Mouse (Mus musculus) left cerebral cortex, adult 9 months (tissue): ENCODE measurements around the gene Kansl1.
A peak's percentile ranks its signal among the peaks of the same experiment; 100 is the strongest.

ENCODE experiments used
- DNase-seq, 2 experiments: peaks; one replicate each; pipeline ENCODE4 v3.0.0; 2022; ENCODE audit warnings: low spot score in 2 of 2

Kansl1 gene

DNA sequence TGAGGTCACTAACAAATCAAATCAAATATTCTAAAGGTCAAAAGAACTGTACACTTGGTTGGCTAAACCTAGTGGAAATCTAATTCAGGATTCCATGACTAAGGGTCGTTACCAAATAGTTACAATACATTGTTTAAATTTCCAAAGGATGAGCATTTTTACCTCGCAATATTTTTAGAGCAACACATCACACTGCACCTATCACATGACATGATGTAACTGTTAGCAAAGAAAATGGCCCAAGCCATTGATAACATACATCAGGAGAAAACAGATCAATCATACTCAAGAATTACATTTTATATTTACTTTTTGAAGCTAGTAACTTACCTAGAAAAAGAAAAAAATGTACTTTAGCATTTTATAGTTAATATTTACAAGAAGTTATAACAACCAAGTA is 29.0 kb downstream of the Kansl1 start:
- no peak for DNase-seq

DNA sequence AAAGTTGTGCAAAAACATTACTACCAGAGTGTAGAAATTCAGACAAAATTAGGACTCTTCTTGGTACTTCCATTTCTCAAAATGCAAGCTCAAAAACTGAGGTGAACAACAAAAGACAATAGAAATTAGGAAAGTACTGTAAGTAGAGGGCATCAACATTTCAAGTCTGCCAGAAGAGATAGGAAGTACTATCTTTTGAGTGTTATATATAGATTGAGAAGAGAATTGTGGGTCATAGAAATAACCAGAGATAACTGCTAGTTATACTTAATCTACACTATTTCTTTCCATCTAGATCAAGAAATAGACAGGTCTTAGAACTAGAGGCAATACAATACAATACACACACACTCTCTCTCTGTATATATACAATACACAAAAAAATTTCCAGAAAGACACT is 30.2 kb downstream of the Kansl1 start:
- DNase-seq: no peak

- no peak for DNase-seq
These were observed 32.2 kb downstream of the Kansl1 start for GRCm38 (mm10) chr11:104436394-104436954.

DNA sequence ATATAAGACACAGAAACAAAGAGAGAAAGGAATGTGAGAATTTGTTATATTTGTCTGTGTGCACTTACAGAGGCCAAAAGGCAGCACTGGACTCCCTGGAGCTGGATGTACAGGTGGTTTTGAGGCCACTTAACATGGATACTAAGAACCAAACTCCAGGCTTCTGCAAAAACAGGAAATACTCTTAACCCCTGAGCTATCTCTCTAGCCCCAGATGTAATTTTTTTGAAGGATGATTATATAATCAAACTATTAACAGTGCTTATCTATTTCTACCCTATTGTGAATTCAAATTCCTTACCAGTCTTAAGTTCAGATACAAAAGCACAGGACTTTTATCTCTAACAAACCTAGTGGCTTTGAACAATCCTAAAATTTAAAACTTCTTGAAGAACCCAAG is 32.9 kb downstream of the Kansl1 start:
- no peak for DNase-seq

GRCm38 (mm10) chr11:104435141-104435540 is 33.5 kb downstream of the Kansl1 start:
- DNase-seq: no peak

- no peak for DNase-seq
These were observed 36.4 kb downstream of the Kansl1 start for GRCm38 (mm10) chr11:104432251-104432650.

- DNase-seq: no peak
These were observed 36.9 kb downstream of the Kansl1 start for GRCm38 (mm10) chr11:104431807-104432206.

- DNase-seq: peak in 1 of 2 experiments; percentile 45
These were observed 43.8 kb downstream of the Kansl1 start for GRCm38 (mm10) chr11:104424727-104425416.

- peak in 1 of 2 experiments; percentile 22 for DNase-seq
These were observed 56.4 kb downstream of the Kansl1 start for GRCm38 (mm10) chr11:104412254-104412653.

DNA sequence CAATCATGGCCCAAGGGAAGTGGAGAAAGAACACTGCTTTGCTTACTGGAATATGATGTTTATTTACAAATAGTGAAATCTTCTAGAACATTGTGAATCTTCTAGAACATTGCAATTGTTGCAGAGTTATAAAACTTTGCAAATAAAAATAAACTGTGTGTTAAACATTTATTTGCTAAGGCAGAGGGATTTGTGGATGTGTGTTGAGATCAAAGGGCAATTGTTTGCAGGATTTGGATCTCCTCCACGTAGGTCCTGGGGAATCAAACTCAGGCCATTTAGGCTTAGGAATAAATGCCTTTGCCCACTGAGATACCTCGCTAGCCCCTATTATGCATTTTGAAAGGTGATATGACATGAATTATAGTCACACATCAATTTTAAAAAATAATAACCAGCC is 61.3 kb downstream of the Kansl1 start:
- no peak for DNase-seq

DNA sequence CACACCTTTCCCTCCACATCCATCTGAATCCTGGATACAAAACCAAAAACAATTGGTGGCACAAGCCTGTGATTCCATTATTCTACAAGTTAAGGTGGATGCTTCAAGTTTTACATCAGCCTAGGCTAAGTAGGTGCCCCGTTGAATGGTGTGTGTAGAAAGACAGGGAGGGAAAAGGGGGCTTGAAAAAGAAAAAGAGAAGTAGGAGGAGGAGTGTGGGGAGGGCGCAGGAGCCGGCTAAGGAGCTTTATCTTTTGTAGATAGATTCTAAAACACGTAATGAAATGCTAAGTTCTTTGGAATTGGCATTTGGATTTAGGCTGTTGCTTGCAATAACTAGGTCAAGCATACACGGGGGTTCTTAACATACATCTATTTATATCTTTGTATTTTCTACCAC is 67.7 kb downstream of the Kansl1 start:
- DNase-seq: no peak

DNA sequence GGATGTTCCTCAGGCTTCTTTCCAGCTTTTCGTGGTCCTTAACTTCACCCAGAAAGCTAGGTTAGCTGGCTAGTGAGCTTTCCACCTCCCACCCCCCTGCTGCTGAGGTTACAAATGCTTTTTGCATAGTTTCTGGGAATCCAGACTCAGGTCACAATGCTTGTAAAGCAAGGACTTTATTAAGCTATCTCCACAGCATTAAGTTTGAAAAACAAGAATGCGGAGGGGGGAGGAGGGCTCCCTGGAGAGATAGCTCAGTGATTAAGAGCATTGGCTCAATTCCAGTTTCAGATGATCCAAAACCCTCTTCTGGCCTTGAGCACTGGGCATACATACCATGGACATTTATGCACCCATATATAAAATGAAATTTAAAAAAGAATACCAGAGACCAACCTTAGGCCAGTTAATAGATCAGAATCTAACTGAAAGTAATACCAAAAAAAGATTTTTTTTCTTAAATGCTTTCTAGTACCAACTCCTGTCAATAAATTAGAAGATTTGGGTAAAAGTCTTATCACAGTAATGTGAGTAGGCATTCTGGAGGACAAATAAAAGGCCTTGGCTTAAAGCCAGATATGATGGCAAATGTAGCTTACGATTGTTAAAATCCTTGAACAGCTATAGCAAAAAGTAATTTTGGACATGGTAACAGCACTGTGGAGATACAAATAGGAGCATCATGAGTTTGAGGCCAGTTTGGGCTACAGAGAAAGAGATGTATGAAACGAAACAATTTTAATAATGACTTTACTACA is 69.0 kb downstream of the Kansl1 start:
- no peak for DNase-seq

- DNase-seq: no peak
These were observed 73.0 kb downstream of the Kansl1 start for GRCm38 (mm10) chr11:104395648-104396047.

- DNase-seq: no peak
These were observed 75.5 kb downstream of the Kansl1 start for GRCm38 (mm10) chr11:104393196-104393595.

GRCm38 (mm10) chr11:104392153-104392552 is 76.5 kb downstream of the Kansl1 start:
- no peak for DNase-seq

DNA sequence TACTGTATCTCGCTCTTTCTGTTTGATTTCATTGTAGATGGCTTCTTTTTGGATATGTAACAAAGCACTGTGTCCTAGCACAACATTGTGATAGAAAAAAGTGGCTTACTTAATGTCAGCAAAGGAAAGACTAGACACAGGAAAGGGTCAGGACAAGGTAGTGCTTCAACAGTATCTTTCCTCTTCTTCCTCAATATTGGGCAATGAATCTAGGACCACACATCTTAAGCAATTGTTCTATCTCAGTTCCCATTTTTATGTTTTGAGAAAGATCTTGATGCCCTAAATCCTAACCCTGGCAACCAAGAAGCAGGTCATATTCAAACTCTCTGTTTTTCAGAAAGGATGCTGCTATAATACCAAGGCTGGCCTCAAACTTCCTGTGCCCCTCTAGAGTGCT is 81.4 kb downstream of the Kansl1 start:
- no peak for DNase-seq

DNA sequence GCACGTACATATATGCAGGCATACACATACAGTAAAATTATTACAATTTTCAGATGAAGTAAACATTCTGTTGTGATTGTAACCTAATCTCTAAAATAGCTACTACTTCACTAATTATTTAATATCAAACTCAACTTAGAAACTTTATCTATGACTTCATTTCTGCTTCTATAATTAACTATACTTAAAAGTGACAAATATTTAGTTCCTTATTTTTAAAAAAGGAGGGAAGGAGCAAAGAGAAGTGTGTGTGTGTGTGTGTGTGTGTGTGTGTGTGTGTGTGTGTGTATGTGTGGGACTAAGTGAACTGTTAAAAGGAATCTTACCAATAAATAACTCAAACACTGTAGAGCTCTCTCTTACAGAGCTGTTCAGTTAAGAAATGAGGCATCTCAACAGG is 82.1 kb downstream of the Kansl1 start:
- no peak for DNase-seq

- DNase-seq: no peak
These were observed 85.4 kb downstream of the Kansl1 start for GRCm38 (mm10) chr11:104383167-104383810.

GRCm38 (mm10) chr11:104381887-104382286 is 86.8 kb downstream of the Kansl1 start:
- no peak for DNase-seq

DNA sequence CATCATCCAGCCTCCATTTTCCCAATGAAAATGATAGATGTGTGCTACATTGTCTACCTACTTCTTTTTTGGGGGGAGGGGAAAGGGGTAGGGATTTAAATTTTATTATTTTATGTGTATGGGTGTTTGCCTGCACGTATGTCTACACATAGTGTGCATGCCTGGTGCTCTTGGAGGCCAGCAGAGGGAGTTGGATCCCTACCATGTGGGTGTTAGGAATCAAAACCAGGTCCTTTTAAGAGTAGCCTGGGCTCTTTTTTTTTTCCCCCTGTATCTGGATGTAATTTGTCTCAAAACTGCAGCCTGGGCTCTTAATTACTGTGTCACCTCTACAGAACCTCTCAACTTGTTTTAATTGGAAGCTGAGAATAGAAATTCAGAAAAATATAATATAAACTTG is 89.0 kb downstream of the Kansl1 start:
- DNase-seq: no peak

GRCm38 (mm10) chr11:104376291-104376690 is 92.4 kb downstream of the Kansl1 start:
- DNase-seq: no peak

DNA sequence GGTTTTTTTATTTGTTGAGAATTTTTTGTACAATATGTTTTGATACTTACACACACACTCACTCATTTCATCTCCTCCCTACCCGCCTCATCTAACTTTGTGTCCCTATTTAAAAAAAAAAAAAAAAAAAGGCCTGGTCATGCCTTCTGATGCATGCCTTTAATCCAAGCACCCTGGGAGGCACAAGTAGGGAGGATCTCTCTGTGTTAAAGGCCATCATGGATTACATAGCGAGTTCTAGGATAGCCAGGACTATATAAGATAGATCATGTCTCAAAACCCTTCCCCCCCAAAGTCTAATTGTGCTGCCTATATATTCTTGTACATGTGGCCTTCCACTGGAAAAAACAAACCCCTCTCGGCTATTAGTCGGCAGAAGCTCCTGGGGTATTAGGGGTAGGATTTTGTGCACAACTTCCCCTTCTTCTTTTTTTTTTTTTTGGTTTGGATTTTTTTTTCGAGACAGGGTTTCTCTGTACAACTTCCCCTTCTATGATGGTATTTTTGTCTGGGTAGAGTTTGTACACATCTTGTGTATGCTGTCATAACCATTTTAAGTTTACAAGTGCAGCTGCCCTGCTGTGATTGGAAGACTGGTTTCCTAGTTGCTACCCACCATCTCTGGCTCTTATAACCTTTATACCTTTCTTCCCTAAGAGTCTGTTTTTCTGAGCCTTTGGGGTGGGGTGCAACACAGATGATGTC is 101.0 kb downstream of the Kansl1 start:
- no peak for DNase-seq
